Mouse (Mus musculus) lung, postnatal 0 days (tissue): ENCODE measurements at regions not wholly inside any gene's neighbourhood (a gene's known extent, or its start where the extent isn't known, plus 50 kb on each side); places are given as distances from the start of the nearest gene placed in this dataset.

ENCODE experiments used
- ATAC-seq: fragments of 200-750 bp; cut with Nextera tagmentation; 2 replicates; pipeline ENCODE4 v1.8.0; 2017; ENCODE audit warnings: moderate library complexity
- DNase-seq: peaks from one replicate; pipeline ENCODE4 v3.0.0-alpha.2; 2016; ENCODE audit warnings: low spot score
- H3K27ac ChIP-seq: fragments of 300-500 bp; sonication (generic); 2 replicates; pipeline ENCODE4 v1.5.1; 2014; ENCODE audit warnings: antibody characterized with exemption, mild to moderate bottlenecking, low read length, mixed read lengths
- H3K27me3 ChIP-seq: fragments of 300-500 bp; sonication (generic); replicated peaks from 2 replicates; pipeline ENCODE4 v1.6.1; 2014; ENCODE audit warnings: low read length, mixed read lengths; ENCODE audit not compliant: insufficient read depth
- H3K36me3 ChIP-seq: fragments of 300-500 bp; sonication (generic); 2 replicates; pipeline ENCODE4 v1.6.1; 2014; ENCODE audit warnings: low read length, mixed read lengths; ENCODE audit not compliant: insufficient read depth
- H3K4me1 ChIP-seq: fragments of 300-500 bp; sonication (generic); 2 replicates; pipeline ENCODE4 v1.6.1; 2014; ENCODE audit warnings: antibody characterized with exemption, low read depth, low read length, mixed read lengths; ENCODE audit not compliant: insufficient read depth
- H3K4me2 ChIP-seq: fragments of 300-500 bp; sonication (generic); replicated peaks from 2 replicates; pipeline ENCODE4 v1.6.1; 2014; ENCODE audit warnings: low read depth, mild to moderate bottlenecking, low read length, moderate library complexity, mixed read lengths
- H3K4me3 ChIP-seq: fragments of 300-500 bp; sonication (generic); 2 replicates; pipeline ENCODE4 v1.5.1; 2014; ENCODE audit warnings: low read depth, low read length
- H3K9ac ChIP-seq: fragments of 300-500 bp; sonication (generic); replicated peaks from 2 replicates; pipeline ENCODE4 v1.6.1; 2014; ENCODE audit warnings: low read depth, mild to moderate bottlenecking
- H3K9me3 ChIP-seq: fragments of 300-500 bp; sonication (generic); 2 replicates; pipeline ENCODE4 v1.6.1; 2016; ENCODE audit warnings: low read length, mixed read lengths
- CTCF ChIP-seq: IDR thresholded peaks from 2 replicates; pipeline ENCODE4 v1.5.1; 2016; ENCODE audit warnings: antibody characterized with exemption, mild to moderate bottlenecking
- EP300 ChIP-seq: IDR thresholded peaks from 2 replicates; pipeline ENCODE4 v1.6.1; 2016; ENCODE audit warnings: antibody characterized with exemption, mild to moderate bottlenecking, control low read depth
- WGBS: fragments of 180-500 bp; shearing (Covaris S2); extraction: QIAGEN DNeasy Blood & Tissue Kit; methylation state at CpG from one replicate; pipeline ENCODE4 v1.1.7; 2014; 5-methylcytosine and 5-hydroxymethylcytosine counted together

- H3K4me2 ChIP-seq: no peak overlapping the region
- H3K9ac ChIP-seq: no peak overlapping the region
- H3K27me3 ChIP-seq: no peaks in the 10 kb centered on the region
- H3K27ac ChIP-seq: no peak overlapping the region
- ATAC-seq (no peak), DNase-seq (no peak)
- H3K4me3 ChIP-seq: no peak overlapping the region
- no peaks in the 10 kb centered on the region for H3K9me3 ChIP-seq
- WGBS: 30% methylated on average over 6 of the region's 6 CpGs
- no peaks in the 10 kb centered on the region for H3K36me3 ChIP-seq
- no peaks in the 10 kb centered on the region for H3K4me1 ChIP-seq
- TF ChIP-seq CTCF (no peak), EP300 (no peak)
Observed at GRCm38 (mm10) chr4:22109410-22109809, 178.3 kb downstream of the Faxc start.

GRCm38 (mm10) chr4:22110400-22110799, 179.3 kb downstream of the Faxc start:
- no peak for TF ChIP-seq CTCF
- no peak for TF ChIP-seq EP300
- H3K4me2 ChIP-seq: no peak overlapping the region

GRCm38 (mm10) chr4:22112209-22112608, 181.1 kb downstream of the Faxc start:
- ATAC-seq (no peak), DNase-seq (no peak)
- Histone ChIP-seq H3K4me2 (no peak overlapping the region), H3K27me3 (no peaks in the 10 kb centered on the region), H3K4me1 (no peaks in the 10 kb centered on the region), H3K9ac (no peak overlapping the region), H3K36me3 (no peaks in the 10 kb centered on the region), H3K4me3 (no peak overlapping the region), H3K9me3 (no peaks in the 10 kb centered on the region), H3K27ac (no peak overlapping the region)
- 56% methylated on average over 5 of the region's 5 CpGs for WGBS
- TF ChIP-seq CTCF (no peak), EP300 (no peak)

More at GRCm38 (mm10) chr4:22110400-22110799, 179.3 kb downstream of the Faxc start:
- Histone ChIP-seq H3K36me3 (no peaks in the 10 kb centered on the region), H3K27me3 (no peaks in the 10 kb centered on the region), H3K9ac (no peak overlapping the region), H3K4me3 (no peak overlapping the region), H3K9me3 (no peaks in the 10 kb centered on the region), H3K27ac (no peak overlapping the region), H3K4me1 (no peaks in the 10 kb centered on the region)
- no peak for DNase-seq
- WGBS: 26% methylated on average over 8 of the region's 8 CpGs
- ATAC-seq: no peak

- H3K36me3 ChIP-seq: no peaks in the 10 kb centered on the region
- no peaks in the 10 kb centered on the region for H3K9me3 ChIP-seq
- no peak overlapping the region for H3K9ac ChIP-seq
- H3K4me3 ChIP-seq: no peak overlapping the region
- TF ChIP-seq CTCF (no peak), EP300 (no peak)
- no peak overlapping the region for H3K27ac ChIP-seq
- no peaks in the 10 kb centered on the region for H3K4me1 ChIP-seq
- DNase-seq: no peak
- no peaks in the 10 kb centered on the region for H3K27me3 ChIP-seq
- H3K4me2 ChIP-seq: no peak overlapping the region
- ATAC-seq: no peak
Observed at GRCm38 (mm10) chr4:22114451-22114850, 183.3 kb downstream of the Faxc start.

- no peak overlapping the region for H3K4me2 ChIP-seq
Observed at GRCm38 (mm10) chr4:22119877-22120276, 188.7 kb downstream of the Faxc start.

GRCm38 (mm10) chr4:22120953-22121352, 189.8 kb downstream of the Faxc start:
- H3K9me3 ChIP-seq: no peaks in the 10 kb centered on the region
- H3K36me3 ChIP-seq: no peaks in the 10 kb centered on the region
- H3K4me1 ChIP-seq: no peaks in the 10 kb centered on the region
- no peak overlapping the region for H3K4me3 ChIP-seq
- H3K27ac ChIP-seq: no peak overlapping the region
- no peak overlapping the region for H3K4me2 ChIP-seq
- TF ChIP-seq EP300 (no peak), CTCF (no peak)
- DNase-seq (peak; percentile 6), ATAC-seq (no peak)
- 7% methylated on average over 3 of the region's 3 CpGs for WGBS
- no peak overlapping the region for H3K9ac ChIP-seq
- no peaks in the 10 kb centered on the region for H3K27me3 ChIP-seq

More at GRCm38 (mm10) chr4:22119877-22120276, 188.7 kb downstream of the Faxc start:
- Histone ChIP-seq H3K27me3 (no peaks in the 10 kb centered on the region), H3K9ac (no peak overlapping the region), H3K27ac (no peak overlapping the region), H3K4me3 (no peak overlapping the region), H3K4me1 (no peaks in the 10 kb centered on the region), H3K9me3 (no peaks in the 10 kb centered on the region), H3K36me3 (no peaks in the 10 kb centered on the region)
- no peak for ATAC-seq
- no peak for DNase-seq
- 38% methylated on average over 3 of the region's 3 CpGs for WGBS
- TF ChIP-seq CTCF (no peak), EP300 (no peak)

GRCm38 (mm10) chr4:22121397-22121796, 190.3 kb downstream of the Faxc start:
- TF ChIP-seq EP300 (no peak), CTCF (peak; percentile 14)
- Histone ChIP-seq H3K27ac (no peak overlapping the region), H3K36me3 (no peaks in the 10 kb centered on the region), H3K27me3 (no peaks in the 10 kb centered on the region), H3K4me2 (no peak overlapping the region), H3K9me3 (no peaks in the 10 kb centered on the region), H3K4me1 (no peaks in the 10 kb centered on the region), H3K4me3 (no peak overlapping the region), H3K9ac (no peak overlapping the region)
- DNase-seq (no peak), ATAC-seq (no peak)
- 57% methylated on average over 2 of the region's 2 CpGs for WGBS
